Mouse (Mus musculus) small intestine, adult 2 months (tissue): ENCODE data around the gene Slc35b2.

Experiments
- CTCF ChIP-seq: fragments of 200-500 bp; IDR thresholded peaks from 2 replicates; pipeline ENCODE4 v1.5.1; 2012; ENCODE audit warnings: low read depth, mild to moderate bottlenecking, control low read depth, inconsistent platforms, low read length, moderate library complexity, mixed read lengths; ENCODE audit not compliant: insufficient replicate concordance, insufficient read length; ENCODE audit errors: extremely low read depth
- POLR2A ChIP-seq: fragments of 200-500 bp; IDR thresholded peaks from 2 replicates; pipeline ENCODE4 v1.6.1; 2012; ENCODE audit warnings: low read depth, mild to moderate bottlenecking, control low read depth, inconsistent platforms, low read length, moderate library complexity

- TF ChIP-seq CTCF = no peak
- TF ChIP-seq POLR2A = no peak
These were observed 21.5 kb upstream of the Slc35b2 start for GRCm38 (mm10) chr17:45542129-45542528.
